Mouse (Mus musculus) neural tube, embryonic 12.5 days (tissue): Measurements from ENCODE around the gene Adcy9. TPM values are rescaled to one million over a fixed set of nuclear protein-coding genes. Genes with fewer than 3 reads are reported as not detected.

Experiments
- ATAC-seq: fragments of 200-750 bp; cut with Nextera tagmentation; 2 replicates; pipeline ENCODE4 v1.8.0; 2017; ENCODE audit warnings: low read depth, mild to moderate bottlenecking, moderate TSS enrichment, moderate library complexity; ENCODE audit not compliant: low FRiP score
- H3K27ac ChIP-seq: fragments of 300-500 bp; sonication (generic); 2 replicates; pipeline ENCODE4 v1.5.1; 2016
- H3K27me3 ChIP-seq: fragments of 300-500 bp; sonication (generic); replicated peaks from 2 replicates; pipeline ENCODE4 v1.6.1; 2016; ENCODE audit warnings: mild to moderate bottlenecking
- H3K36me3 ChIP-seq: fragments of 300-500 bp; sonication (generic); 2 replicates; pipeline ENCODE4 v1.6.1; 2016; ENCODE audit warnings: mild to moderate bottlenecking
- H3K4me1 ChIP-seq: fragments of 300-500 bp; sonication (generic); 2 replicates; pipeline ENCODE4 v1.6.1; 2016
- H3K4me2 ChIP-seq: fragments of 300-500 bp; sonication (generic); replicated peaks from 2 replicates; pipeline ENCODE4 v1.6.1; 2016; ENCODE audit warnings: mild to moderate bottlenecking
- H3K4me3 ChIP-seq: fragments of 300-500 bp; sonication (generic); 2 replicates; pipeline ENCODE4 v1.5.1; 2016
- H3K9ac ChIP-seq: fragments of 300-500 bp; sonication (generic); 2 replicates; pipeline ENCODE4 v1.6.1; 2016; ENCODE audit warnings: mild to moderate bottlenecking
- H3K9me3 ChIP-seq: fragments of 300-500 bp; sonication (generic); 2 replicates; pipeline ENCODE4 v1.6.1; 2016; ENCODE audit warnings: mild to moderate bottlenecking
- WGBS: fragments of 180-500 bp; shearing (Covaris S2); methylation state at CpG from one replicate; pipeline ENCODE4 v1.1.7; 2016; 5-methylcytosine and 5-hydroxymethylcytosine counted together
- polyA plus RNA-seq: library from polyadenylated mRNA; unstranded; fragments of >200 nt; fragmentation: Nextera tagmentation; extraction: Ambion mirVana; gene quantifications from 2 replicates; pipeline ENCODE4 v1.2.1, GENCODE M21; 2016

The Adcy9 gene
- polyA plus RNA-seq, 1 experiment from 2014 or later, result 3.0 TPM

GRCm38 (mm10) chr16:4436738-4437137 lies 16.4 kb upstream of the Adcy9 start:
- Histone ChIP-seq H3K4me2 (no peak overlapping the region), H3K9ac (no peak overlapping the region), H3K4me1 (no peaks in the 10 kb centered on the region), H3K9me3 (no peaks in the 10 kb centered on the region), H3K4me3 (no peak overlapping the region), H3K27me3 (no peaks in the 10 kb centered on the region), H3K36me3 (no peaks in the 10 kb centered on the region), H3K27ac (no peak overlapping the region)
- ATAC-seq, result no peak
- 69% methylated on average over 4 of the region's 4 CpGs for WGBS

DNA sequence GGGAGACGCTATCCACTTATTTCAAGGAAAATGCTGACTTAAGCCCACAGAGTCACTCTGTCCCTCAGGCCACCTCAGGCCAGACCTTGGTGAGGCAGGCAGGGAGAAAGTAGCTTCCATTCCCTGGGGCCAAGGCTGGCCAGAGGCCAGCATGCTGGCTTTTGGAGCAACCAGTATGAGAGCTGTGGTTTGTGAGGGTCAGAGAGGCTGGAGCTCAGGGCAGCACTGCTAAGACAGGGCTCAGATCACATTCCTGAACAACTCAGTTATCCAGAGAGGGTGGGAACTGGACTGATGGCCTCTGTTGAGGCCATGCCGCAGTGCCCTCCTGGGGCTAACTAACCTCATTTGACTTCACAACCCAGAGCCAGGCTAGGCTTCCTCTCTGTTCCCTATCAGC lies 15.1 kb upstream of the Adcy9 start:
- H3K4me1 ChIP-seq, result no peaks in the 10 kb centered on the region
- H3K9me3 ChIP-seq, result no peaks in the 10 kb centered on the region
- no peak overlapping the region for H3K4me2 ChIP-seq
- H3K36me3 ChIP-seq, result no peaks in the 10 kb centered on the region
- H3K4me3 ChIP-seq, result no peak overlapping the region
- H3K27me3 ChIP-seq, result no peaks in the 10 kb centered on the region
- no peak overlapping the region for H3K9ac ChIP-seq
- no peak for ATAC-seq
- H3K27ac ChIP-seq, result no peak overlapping the region
- WGBS, result 84% methylated on average over 2 of the region's 2 CpGs

GRCm38 (mm10) chr16:4431841-4432240 lies 11.5 kb upstream of the Adcy9 start:
- Histone ChIP-seq H3K4me3 (no peak overlapping the region), H3K9ac (no peak overlapping the region), H3K36me3 (no peaks in the 10 kb centered on the region), H3K9me3 (no peaks in the 10 kb centered on the region), H3K4me1 (no peaks in the 10 kb centered on the region), H3K27ac (no peak overlapping the region), H3K27me3 (no peaks in the 10 kb centered on the region), H3K4me2 (no peak overlapping the region)
- ATAC-seq, result no peak
- 72% methylated on average over 4 of the region's 4 CpGs for WGBS

DNA sequence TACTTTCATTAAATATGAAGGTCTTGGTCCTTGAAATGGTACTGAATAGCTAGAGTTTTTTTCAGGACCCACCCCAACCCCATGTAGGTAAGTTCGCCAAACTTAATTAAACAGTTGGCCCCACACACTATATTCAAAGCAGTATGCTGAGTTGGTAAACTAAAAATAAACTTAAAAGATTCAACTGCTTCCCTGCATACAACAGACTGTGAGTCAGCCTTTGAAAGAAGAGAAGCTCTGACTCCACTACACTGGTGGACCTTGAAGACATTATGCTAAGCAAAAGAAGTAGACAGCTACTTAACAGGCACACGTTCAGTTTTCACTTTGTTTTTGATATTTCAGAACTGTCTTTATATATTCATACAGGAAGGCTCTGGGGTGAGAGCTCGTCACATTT lies 10.7 kb upstream of the Adcy9 start:
- WGBS, result 84% methylated on average over 3 of the region's 3 CpGs
- Histone ChIP-seq H3K9me3 (no peaks in the 10 kb centered on the region), H3K27ac (no peak overlapping the region), H3K9ac (no peak overlapping the region), H3K36me3 (no peaks in the 10 kb centered on the region), H3K4me3 (no peak overlapping the region), H3K4me1 (no peaks in the 10 kb centered on the region), H3K4me2 (no peak overlapping the region), H3K27me3 (no peaks in the 10 kb centered on the region)
- ATAC-seq, result no peak

- Histone ChIP-seq H3K27me3 (no peaks in the 10 kb centered on the region), H3K4me2 (no peak overlapping the region), H3K27ac (no peak overlapping the region), H3K4me3 (no peak overlapping the region), H3K4me1 (no peaks in the 10 kb centered on the region), H3K36me3 (no peaks in the 10 kb centered on the region), H3K9me3 (no peaks in the 10 kb centered on the region), H3K9ac (no peak overlapping the region)
- ATAC-seq, result no peak
- 79% methylated on average over 5 of the region's 5 CpGs for WGBS
Observed at GRCm38 (mm10) chr16:4430232-4430631, 9.9 kb upstream of the Adcy9 start.

DNA sequence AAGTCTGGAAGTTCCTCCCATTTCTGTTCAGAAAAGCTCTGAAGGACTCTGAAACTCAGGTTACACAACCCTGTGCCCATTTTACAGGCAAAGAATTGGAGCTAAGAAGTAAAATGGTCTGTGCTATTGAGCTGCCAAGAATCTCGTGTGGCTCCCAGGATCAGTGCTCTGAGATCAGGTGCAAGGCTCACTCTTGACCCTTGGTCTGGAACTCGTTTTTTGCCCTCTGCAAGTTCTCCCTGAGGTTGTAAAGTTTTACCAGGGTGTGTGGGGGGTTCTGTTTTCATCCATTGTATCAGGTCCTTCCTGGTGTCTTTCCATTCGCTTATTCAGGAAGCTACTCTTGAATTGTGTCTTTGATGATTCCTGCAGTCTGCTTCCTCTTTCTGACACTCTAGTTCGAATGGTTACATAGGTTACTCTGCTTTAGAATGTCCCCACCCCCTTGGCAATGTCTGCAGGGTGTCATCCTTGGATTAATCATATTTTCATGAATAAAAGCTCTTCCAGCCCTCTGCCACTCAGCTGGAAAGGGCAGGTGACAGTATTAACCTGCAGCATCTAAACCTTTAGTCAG lies 5.4 kb upstream of the Adcy9 start:
- Histone ChIP-seq H3K9ac (no peak overlapping the region), H3K4me1 (no peaks in the 10 kb centered on the region), H3K4me2 (no peak overlapping the region), H3K9me3 (no peaks in the 10 kb centered on the region), H3K4me3 (no peak overlapping the region), H3K27ac (no peak overlapping the region), H3K36me3 (no peaks in the 10 kb centered on the region), H3K27me3 (no peaks in the 10 kb centered on the region)
- 53% methylated on average over 4 of the region's 4 CpGs for WGBS
- no peak for ATAC-seq

GRCm38 (mm10) chr16:4423613-4424012 lies 3.3 kb upstream of the Adcy9 start:
- 85% methylated on average over 5 of the region's 5 CpGs for WGBS
- peaks cover 12% of the 10 kb centered on the region for H3K4me1 ChIP-seq
- H3K4me2 ChIP-seq, result no peak overlapping the region
- no peak for ATAC-seq
- H3K9ac ChIP-seq, result no peak overlapping the region
- H3K4me3 ChIP-seq, result no peak overlapping the region
- no peaks in the 10 kb centered on the region for H3K36me3 ChIP-seq
- H3K27me3 ChIP-seq, result peaks cover 10% of the 10 kb centered on the region
- H3K27ac ChIP-seq, result no peak overlapping the region
- no peaks in the 10 kb centered on the region for H3K9me3 ChIP-seq

DNA sequence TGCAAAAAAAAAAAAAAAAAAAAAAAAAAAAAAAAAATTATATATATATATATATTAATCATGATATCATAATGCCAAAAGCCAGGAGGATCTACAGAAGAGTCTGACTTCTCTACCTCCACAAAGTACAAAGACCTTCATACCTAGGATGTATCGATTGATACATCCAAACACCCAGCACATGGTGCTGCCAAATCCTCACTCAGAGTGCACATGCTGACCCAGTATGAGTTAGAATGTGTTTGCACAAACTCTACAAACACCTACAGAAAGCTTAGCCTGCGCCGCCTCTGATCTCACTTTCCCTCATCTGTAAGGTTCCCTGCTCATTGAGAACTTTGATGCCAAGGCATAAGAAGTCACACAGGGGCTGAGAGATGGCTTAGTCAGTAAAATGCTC lies 2.7 kb upstream of the Adcy9 start:
- Histone ChIP-seq H3K27me3 (peaks cover 16% of the 10 kb centered on the region), H3K4me3 (no peak overlapping the region), H3K4me1 (peaks cover 16% of the 10 kb centered on the region), H3K36me3 (no peaks in the 10 kb centered on the region), H3K9me3 (no peaks in the 10 kb centered on the region), H3K27ac (no peak overlapping the region), H3K4me2 (no peak overlapping the region), H3K9ac (no peak overlapping the region)
- 94% methylated on average over 3 of the region's 3 CpGs for whole genome bisulfite sequencing
- ATAC-seq, result no peak

DNA sequence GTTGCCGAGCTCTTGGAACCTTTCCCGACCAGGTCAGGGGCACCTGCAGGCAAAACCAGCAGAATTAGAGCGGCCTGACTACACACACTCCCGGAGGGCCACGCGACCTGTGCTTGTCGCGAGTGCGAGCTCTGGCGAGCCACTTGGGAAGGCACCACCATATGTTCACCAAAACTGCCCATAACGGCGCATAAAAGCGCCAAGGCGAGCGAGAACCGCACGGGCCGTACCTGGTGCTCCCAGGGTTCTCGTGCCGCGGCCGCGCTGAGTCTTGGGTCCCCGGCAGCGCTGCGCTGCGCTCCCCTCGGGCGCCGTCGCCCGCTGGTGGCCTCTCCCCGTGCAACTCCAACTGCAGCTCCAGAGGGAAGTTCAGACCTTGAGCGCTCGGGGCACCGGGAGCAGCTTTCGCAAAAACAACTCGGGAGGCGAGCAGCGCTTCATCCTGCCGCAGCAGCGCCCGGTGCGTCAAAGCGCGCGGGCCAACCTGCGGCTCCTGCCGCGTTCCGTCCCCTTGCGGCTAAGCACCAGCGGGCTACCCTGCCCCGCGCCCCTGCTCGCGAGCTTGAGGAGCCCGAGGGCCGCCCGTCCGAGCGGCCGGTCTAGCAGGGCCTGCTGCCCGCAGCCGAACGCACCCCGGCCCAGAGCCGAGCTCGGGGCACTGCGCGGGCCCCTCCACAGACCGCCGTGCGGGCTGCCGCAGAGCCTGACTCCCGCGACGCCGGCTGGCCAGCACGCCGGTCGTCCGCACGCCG lies 576 bp downstream of the Adcy9 start:
- Histone ChIP-seq H3K27me3 (peaks cover 21% of the 10 kb centered on the region), H3K4me3 (peak overlapping the region; percentile 83), H3K9me3 (no peaks in the 10 kb centered on the region), H3K36me3 (no peaks in the 10 kb centered on the region), H3K9ac (peak overlapping the region; percentile 81), H3K27ac (0 out of 2 replicates have a peak overlapping the region, but pooled peaks have one; percentile 43), H3K4me2 (peak overlapping the region; percentile 97), H3K4me1 (peaks cover 20% of the 10 kb centered on the region)
- WGBS, result under 1% methylated on average over 85 of the region's 85 CpGs
- ATAC-seq, result peak; percentile 80

GRCm38 (mm10) chr16:4418776-4419545 lies 1.3 kb downstream of the Adcy9 start:
- ATAC-seq, result no peak; the same call in 1 of the 2 replicates
- WGBS, result 15% methylated on average over 32 of the region's 32 CpGs
- peaks cover 20% of the 10 kb centered on the region for H3K4me1 ChIP-seq
- H3K27me3 ChIP-seq, result peaks cover 21% of the 10 kb centered on the region
- no peaks in the 10 kb centered on the region for H3K9me3 ChIP-seq
- H3K36me3 ChIP-seq, result no peaks in the 10 kb centered on the region
- H3K27ac ChIP-seq, result no peak overlapping the region
- peak overlapping the region; percentile 83 for H3K4me3 ChIP-seq
- H3K4me2 ChIP-seq, result peak overlapping the region; percentile 97
- peak overlapping the region; percentile 81 for H3K9ac ChIP-seq

DNA sequence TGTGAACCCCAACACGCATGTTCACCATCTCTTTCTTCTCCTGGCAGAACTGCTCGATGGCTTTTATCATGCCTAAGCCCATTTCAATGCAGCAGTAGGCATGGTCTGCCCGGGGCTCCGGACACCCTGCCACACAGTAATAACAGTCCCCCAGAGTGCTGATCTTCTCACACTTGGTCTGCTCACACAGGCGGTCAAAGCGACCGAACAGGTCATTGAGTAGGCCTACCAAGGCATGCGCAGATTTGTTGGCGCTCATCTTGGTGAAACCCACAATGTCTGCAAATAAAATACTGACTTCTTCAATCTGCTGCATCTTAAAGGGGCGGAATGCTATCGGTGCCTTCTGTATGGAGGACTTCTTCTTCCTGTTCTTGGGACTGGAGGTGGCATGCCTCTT lies 2.2 kb downstream of the Adcy9 start:
- 93% methylated on average over 11 of the region's 11 CpGs for WGBS
- peaks cover 20% of the 10 kb centered on the region for H3K4me1 ChIP-seq
- H3K27ac ChIP-seq, result no peak overlapping the region
- ATAC-seq, result no peak
- H3K4me2 ChIP-seq, result peak overlapping the region; percentile 97
- no peak overlapping the region for H3K4me3 ChIP-seq
- no peaks in the 10 kb centered on the region for H3K9me3 ChIP-seq
- H3K36me3 ChIP-seq, result no peaks in the 10 kb centered on the region
- H3K9ac ChIP-seq, result no peak overlapping the region
- peaks cover 21% of the 10 kb centered on the region for H3K27me3 ChIP-seq

DNA sequence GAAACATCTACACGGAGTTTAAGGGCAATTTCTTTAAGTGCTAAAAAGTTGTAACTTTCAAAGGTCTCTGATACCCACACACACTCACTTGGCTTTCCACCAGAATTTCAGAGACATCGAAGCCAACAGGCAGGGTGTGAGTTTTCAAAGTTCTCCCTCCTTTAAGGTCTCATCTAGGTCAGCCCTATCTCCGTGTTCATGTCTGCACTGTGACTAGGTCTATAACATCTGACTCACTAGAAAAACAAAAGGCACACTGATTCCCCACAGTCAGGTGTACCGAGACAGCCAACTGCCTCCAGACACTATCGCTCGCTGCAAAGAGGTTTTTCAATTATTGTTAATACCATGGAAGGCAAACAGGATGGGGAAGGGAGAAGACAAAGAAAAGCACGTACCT lies 2.8 kb downstream of the Adcy9 start:
- Histone ChIP-seq H3K27ac (no peak overlapping the region), H3K4me3 (no peak overlapping the region), H3K27me3 (peaks cover 21% of the 10 kb centered on the region), H3K4me2 (peak overlapping the region; percentile 97; the same call in 1 of the 2 replicates), H3K4me1 (peaks cover 20% of the 10 kb centered on the region), H3K9ac (no peak overlapping the region), H3K36me3 (no peaks in the 10 kb centered on the region), H3K9me3 (no peaks in the 10 kb centered on the region)
- WGBS, result 81% methylated on average over 7 of the region's 7 CpGs
- ATAC-seq, result no peak
